Mouse (Mus musculus): Measurements from ENCODE around the gene Kyat1.
"Not testable (repeated sequence)": the region's sequence is repeated elsewhere in the genome, so short reads cannot be mapped to it uniquely, and the experiment has no call there.

Kyat1 gene

GRCm38 (mm10) chr2:30171371-30171996, 34.2 kb downstream of the Kyat1 start, which contains the start of gene Endog:
TSS of gene Endog (plus strand) at chr2:30171493.
- peak; percentile 85 to 91 for DNase-seq

DNA sequence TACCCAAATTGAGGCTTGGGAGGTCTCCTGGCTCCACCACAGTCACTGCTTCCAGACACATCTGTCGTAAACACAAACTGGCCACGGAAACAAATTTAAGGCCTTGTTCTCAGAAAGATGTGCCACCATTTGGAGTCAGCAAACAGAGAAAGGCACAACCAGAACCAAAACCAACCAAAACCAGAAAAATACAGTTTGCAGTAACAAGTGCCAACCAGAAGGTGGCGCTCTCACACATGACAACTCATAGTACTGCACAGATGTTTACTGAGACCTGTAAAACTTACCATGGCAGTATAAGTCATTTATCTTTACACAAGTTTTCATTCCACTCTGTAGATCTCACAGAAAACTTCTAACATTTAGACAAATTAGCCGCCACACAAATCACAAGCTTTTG, 39.0 kb downstream of the Kyat1 start:
- no peak for DNase-seq

- DNase-seq, result no peak
Observed at GRCm38 (mm10) chr2:30164340-30164932, 41.2 kb downstream of the Kyat1 start.

- no peak for DNase-seq
Observed at GRCm38 (mm10) chr2:30161809-30162208, 43.8 kb downstream of the Kyat1 start.

DNA sequence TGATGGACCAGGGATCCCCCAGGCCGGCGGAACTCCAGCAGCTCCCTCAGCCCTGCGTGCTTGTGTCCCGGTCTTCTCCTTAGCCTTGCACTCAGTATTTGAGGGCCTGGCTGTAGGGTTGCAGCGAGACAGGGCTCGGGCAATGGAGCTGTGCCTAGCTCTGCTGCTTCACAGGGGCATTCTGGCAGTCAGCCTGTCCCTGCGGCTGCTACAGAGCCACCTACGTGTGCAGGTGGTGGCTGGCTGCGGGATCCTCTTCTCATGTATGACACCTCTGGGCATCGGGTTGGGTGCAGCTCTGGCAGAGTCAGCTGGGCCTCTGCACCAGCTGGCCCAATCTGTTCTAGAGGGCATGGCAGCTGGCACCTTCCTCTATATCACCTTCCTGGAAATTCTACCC, 45.8 kb downstream of the Kyat1 start:
- not testable (repeated sequence) for DNase-seq

DNA sequence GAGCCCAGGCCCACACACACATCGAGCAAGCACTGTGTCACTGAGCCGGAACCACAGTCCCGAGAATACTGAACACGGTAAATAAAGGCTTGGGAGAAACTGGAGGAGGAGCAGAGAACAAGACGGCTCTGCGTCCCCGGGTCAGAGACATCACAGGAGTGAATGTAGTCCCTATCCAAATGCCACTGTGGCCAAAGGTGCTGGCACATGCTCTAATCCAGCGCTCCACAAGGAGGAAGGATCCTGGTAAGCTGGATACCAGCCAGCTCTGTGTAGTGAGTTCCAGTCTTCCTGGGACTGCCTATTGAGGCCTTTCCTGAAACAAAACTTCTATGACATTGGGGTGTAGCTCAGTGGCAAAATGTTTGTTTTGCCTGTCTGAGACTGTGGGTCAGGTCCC, 53.0 kb downstream of the Kyat1 start:
- DNase-seq, result no peak

DNA sequence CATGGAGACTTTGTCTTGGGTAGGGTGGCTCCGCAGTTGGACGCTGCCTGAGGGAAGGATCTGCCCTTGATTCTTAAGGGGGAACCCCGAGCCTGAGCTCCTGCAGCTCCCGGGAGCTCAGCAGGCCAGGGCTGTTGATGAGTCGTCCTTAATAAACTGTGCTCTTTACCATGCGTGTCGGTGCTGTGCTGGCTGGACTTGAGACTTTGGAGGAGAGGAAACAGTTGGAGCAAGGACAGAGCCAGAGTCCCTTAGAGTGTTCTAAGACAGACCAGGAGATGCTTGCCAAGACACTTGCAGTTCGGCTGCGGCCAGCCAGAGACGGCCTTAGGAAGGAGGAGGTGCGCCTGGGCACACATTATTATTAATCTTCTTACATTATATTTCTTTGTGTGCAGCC, 53.8 kb downstream of the Kyat1 start:
- no peak for DNase-seq

- DNase-seq, result peak; percentile 68 to 74
Observed at GRCm38 (mm10) chr2:30147466-30147865, 58.2 kb downstream of the Kyat1 start.

DNA sequence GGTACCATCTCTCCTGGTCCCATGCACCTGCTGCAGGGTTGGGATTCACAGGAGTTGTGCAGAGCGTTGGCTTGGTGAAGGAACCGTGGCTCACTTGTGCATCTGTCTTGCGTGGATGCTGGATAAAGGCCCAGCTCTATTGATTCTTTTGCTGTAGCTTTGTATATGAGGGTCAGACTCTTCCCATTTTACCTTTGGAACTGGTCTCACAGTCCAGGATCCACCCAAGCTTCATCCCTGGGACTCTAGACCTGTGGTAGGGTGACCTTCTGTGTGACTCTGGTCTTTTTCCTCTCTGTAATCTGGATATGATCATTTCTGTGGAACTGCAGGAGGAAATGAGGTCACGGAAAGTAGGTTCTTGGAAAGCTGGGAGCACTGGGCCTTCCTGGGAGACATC, 61.2 kb downstream of the Kyat1 start:
- DNase-seq, result no peak

GRCm38 (mm10) chr2:30140021-30140420, 65.6 kb downstream of the Kyat1 start:
- not testable (repeated sequence) for DNase-seq

GRCm38 (mm10) chr2:30136458-30136857, 69.2 kb downstream of the Kyat1 start:
- DNase-seq, result no peak

All from kidney, postnatal 4 days (tissue).